Mouse (Mus musculus) splenic B cell, adult 2 months (primary cell): ENCODE measurements around the gene Olfr1107.

Experiments used
- DNase-seq: peaks from one replicate; pipeline ENCODE4 v3.0.0-alpha.2; 2011; ENCODE audit warnings: low read depth, low spot score
- H3K27me3 ChIP-seq: 2 replicates; pipeline ENCODE4 v1.6.1; 2012; ENCODE audit warnings: mild to moderate bottlenecking, low read length, moderate library complexity, mixed read lengths; ENCODE audit not compliant: control insufficient read depth, poor library complexity, insufficient read depth, severe bottlenecking
- H3K36me3 ChIP-seq: 2 replicates; pipeline ENCODE4 v1.6.1; 2012; ENCODE audit warnings: mild to moderate bottlenecking, low read length, moderate library complexity, mixed read lengths; ENCODE audit not compliant: control insufficient read depth, poor library complexity, insufficient read depth, severe bottlenecking

Olfr1107 gene

GRCm38 (mm10) chr2:87075717-87076116, at the start of gene Olfr1107:
Gene Olfr1107, minus strand, starts transcription at chr2:87075817.
- Histone ChIP-seq H3K36me3 (no peaks in the 10 kb centered on the region), H3K27me3 (no peaks in the 10 kb centered on the region)
- DNase-seq, result no peak

DNA sequence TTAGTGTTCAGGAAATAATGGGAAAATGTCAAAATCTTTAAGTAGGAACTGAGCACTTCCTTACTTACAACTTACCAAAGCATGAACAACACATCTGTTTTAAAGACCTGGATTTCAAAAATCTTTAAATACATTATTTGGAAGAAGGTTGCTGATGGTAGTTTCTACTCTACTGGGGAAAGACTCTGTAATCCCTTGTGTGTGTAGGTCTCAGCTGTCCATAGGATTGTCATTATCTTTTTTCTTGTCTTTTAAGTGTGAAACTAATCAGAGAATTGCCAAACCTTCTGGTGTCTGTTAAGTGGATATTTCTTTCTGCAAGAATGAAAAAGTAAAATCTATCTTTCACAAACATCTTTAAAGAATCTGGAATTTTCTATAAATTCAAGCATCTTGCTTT, 38.9 kb upstream of the Olfr1107 start, which contains the start of gene Olfr259:
TSS of gene Olfr259 (minus strand) at position 101 of the 400 bp plus-strand sequence.
- H3K27me3 ChIP-seq, result no peaks in the 10 kb centered on the region
- DNase-seq, result no peak
- H3K36me3 ChIP-seq, result no peaks in the 10 kb centered on the region

GRCm38 (mm10) chr2:87095908-87096307, 20.3 kb upstream of the Olfr1107 start, which contains the start of gene Olfr1109:
Gene Olfr1109, minus strand, starts transcription at chr2:87096008.
- DNase-seq, result no peak
- Histone ChIP-seq H3K27me3 (no peaks in the 10 kb centered on the region), H3K36me3 (no peaks in the 10 kb centered on the region)

GRCm38 (mm10) chr2:87052173-87052572, 23.4 kb downstream of the Olfr1107 start, which contains the start of gene Olfr1106:
Gene Olfr1106, minus strand, starts transcription at chr2:87052273.
- DNase-seq, result no peak
- no peaks in the 10 kb centered on the region for H3K27me3 ChIP-seq
- no peaks in the 10 kb centered on the region for H3K36me3 ChIP-seq

GRCm38 (mm10) chr2:87036431-87036830, 39.2 kb downstream of the Olfr1107 start, which contains the start of gene Olfr1105:
Gene Olfr1105, minus strand, starts transcription at chr2:87036531.
- Histone ChIP-seq H3K36me3 (no peaks in the 10 kb centered on the region), H3K27me3 (no peaks in the 10 kb centered on the region)
- DNase-seq, result no peak

DNA sequence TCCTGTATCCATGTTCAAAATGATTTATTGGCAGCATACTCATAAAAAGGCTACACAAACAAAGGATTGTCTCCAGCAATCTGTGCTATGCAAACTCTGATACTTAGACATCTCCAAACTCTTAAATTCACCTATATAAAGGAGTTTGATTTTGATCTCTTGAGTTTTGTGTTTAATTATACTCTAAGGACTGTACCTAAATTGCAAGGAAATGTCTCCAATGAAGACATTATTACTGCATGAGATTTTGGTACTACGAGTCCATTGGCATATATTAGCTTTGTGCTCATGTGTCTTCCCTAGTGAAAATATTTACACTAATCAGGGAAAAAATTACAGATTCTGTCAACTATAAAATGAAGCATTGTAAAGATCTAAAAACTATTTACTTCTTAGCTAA, 48.6 kb downstream of the Olfr1107 start, which contains the start of gene Olfr1104:
TSS of gene Olfr1104 (minus strand) at position 101 of the 400 bp plus-strand sequence.
- H3K27me3 ChIP-seq, result no peaks in the 10 kb centered on the region
- no peak for DNase-seq
- H3K36me3 ChIP-seq, result no peaks in the 10 kb centered on the region
